Mouse (Mus musculus) T-helper 17 cell (primary cell): ENCODE results near the gene Myg1.

ENCODE experiments used
- in situ Hi-C, 2 experiments: fragments of 300-600 bp; cut with MboI, MseI; formaldehyde crosslinking; loops; 1 replicate in 1 of 2; 2 replicates in 1 of 2; pipeline ENCODE4 v1.15.1; 2025; ENCODE audit warnings: high pct_unique_total_duplicates in 2 of 2

Myg1 gene

GRCm38 (mm10) chr15:102331610-102332015, at the start of gene Myg1:
Gene Myg1 (plus strand): TSS chr15:102331709.
- in situ Hi-C loops: no loop called here

GRCm38 (mm10) chr15:102282463-102283292, 48.8 kb upstream of the Myg1 start:
- in situ Hi-C loops: no loop called here

GRCm38 (mm10) chr15:102283648-102284047, 47.9 kb upstream of the Myg1 start:
- in situ Hi-C loops: no loop called here

- in situ Hi-C loops: no loop called here
Observed at GRCm38 (mm10) chr15:102287395-102287794, 44.1 kb upstream of the Myg1 start.

GRCm38 (mm10) chr15:102295633-102296367, 35.7 kb upstream of the Myg1 start, which contains the start of gene Espl1:
Gene Espl1 (plus strand): TSS chr15:102296266.
- in situ Hi-C loops: no loop called here

GRCm38 (mm10) chr15:102296368-102297006, 35.0 kb upstream of the Myg1 start:
- in situ Hi-C loops: no loop called here

- in situ Hi-C loops: loop anchor here in 1 of 2 experiments (5.0 kb wide), 1 partner anchor 35 kb away; no protein-coding TSS in a partner anchor
Observed at GRCm38 (mm10) chr15:102302542-102302941, 29.0 kb upstream of the Myg1 start.

- in situ Hi-C loops: no loop called here
Observed at GRCm38 (mm10) chr15:102308717-102309116, 22.8 kb upstream of the Myg1 start.

GRCm38 (mm10) chr15:102310074-102310845, 21.2 kb upstream of the Myg1 start:
- in situ Hi-C loops: no loop called here

- in situ Hi-C loops: no loop called here
Observed at GRCm38 (mm10) chr15:102311489-102311888, 20.0 kb upstream of the Myg1 start.

GRCm38 (mm10) chr15:102315292-102315691, 16.2 kb upstream of the Myg1 start:
- in situ Hi-C loops: loop anchor here in 1 of 2 experiments (5.0 kb wide), 1 partner anchor 73 kb away; no protein-coding TSS in a partner anchor

GRCm38 (mm10) chr15:102316263-102316662, 15.2 kb upstream of the Myg1 start:
- in situ Hi-C loops: loop anchor here in 1 of 2 experiments (5.0 kb wide), 1 partner anchor 74 kb away; no protein-coding TSS in a partner anchor

- in situ Hi-C loops: no loop called here
Observed at GRCm38 (mm10) chr15:102324654-102325473, 6.6 kb upstream of the Myg1 start.

GRCm38 (mm10) chr15:102326022-102326576, 5.4 kb upstream of the Myg1 start, which contains the start of gene Pfdn5:
Gene Pfdn5 (plus strand): TSS chr15:102326116.
- in situ Hi-C loops: no loop called here

- in situ Hi-C loops: no loop called here
Observed at GRCm38 (mm10) chr15:102326892-102327291, 4.6 kb upstream of the Myg1 start.

GRCm38 (mm10) chr15:102335254-102335653, 3.7 kb downstream of the Myg1 start:
- in situ Hi-C loops: loop anchor here in 1 of 2 experiments (5.0 kb wide), 2 partner anchors 33 to 37 kb away; no protein-coding TSS in a partner anchor

GRCm38 (mm10) chr15:102335925-102336324, 4.4 kb downstream of the Myg1 start:
- in situ Hi-C loops: loop anchor here in 1 of 2 experiments (5.0 kb wide), 2 partner anchors 34 to 36 kb away; no protein-coding TSS in a partner anchor

- in situ Hi-C loops: loop anchor here in 1 of 2 experiments (5.0 kb wide), 2 partner anchors 35 kb away; no protein-coding TSS in a partner anchor
Observed at GRCm38 (mm10) chr15:102336946-102337345, 5.4 kb downstream of the Myg1 start.

GRCm38 (mm10) chr15:102339612-102340011, 8.1 kb downstream of the Myg1 start:
- in situ Hi-C loops: loop anchor here in 1 of 2 experiments (5.0 kb wide), 2 partner anchors 33 to 37 kb away; no protein-coding TSS in a partner anchor
